Mouse (Mus musculus) limb, embryonic 13.5 days (tissue): ENCODE results near the gene Btg2. TPM values are rescaled to one million over a fixed set of nuclear protein-coding genes. Genes with fewer than 3 reads are reported as not detected.

ENCODE experiments used
- ATAC-seq: fragments of 200-750 bp; cut with Nextera tagmentation; 2 replicates; pipeline ENCODE4 v1.8.0; 2017; ENCODE audit warnings: low read depth, moderate number of reproducible peaks, moderate TSS enrichment; ENCODE audit not compliant: low FRiP score
- H3K27ac ChIP-seq: fragments of 300-500 bp; sonication (generic); 2 replicates; pipeline ENCODE4 v1.5.1; 2015; ENCODE audit warnings: inconsistent platforms, mild to moderate bottlenecking, moderate library complexity
- H3K27me3 ChIP-seq: fragments of 300-500 bp; sonication (generic); 2 replicates; pipeline ENCODE4 v1.6.1; 2015; ENCODE audit warnings: mild to moderate bottlenecking, inconsistent platforms
- H3K36me3 ChIP-seq: fragments of 300-500 bp; sonication (generic); 2 replicates; pipeline ENCODE4 v1.6.1; 2015; ENCODE audit warnings: inconsistent platforms, mild to moderate bottlenecking, moderate library complexity
- H3K4me1 ChIP-seq: fragments of 300-500 bp; sonication (generic); 2 replicates; pipeline ENCODE4 v1.6.1; 2015; ENCODE audit warnings: inconsistent platforms
- H3K4me2 ChIP-seq: fragments of 300-500 bp; sonication (generic); replicated peaks from 2 replicates; pipeline ENCODE4 v1.6.1; 2015; ENCODE audit warnings: inconsistent platforms, mild to moderate bottlenecking, moderate library complexity
- H3K4me3 ChIP-seq: fragments of 300-500 bp; sonication (generic); 2 replicates; pipeline ENCODE4 v1.5.1; 2015; ENCODE audit warnings: moderate library complexity, mild to moderate bottlenecking, inconsistent platforms
- H3K9ac ChIP-seq: fragments of 300-500 bp; sonication (generic); 2 replicates; pipeline ENCODE4 v1.6.1; 2015; ENCODE audit warnings: mild to moderate bottlenecking, inconsistent platforms
- H3K9me3 ChIP-seq: fragments of 300-500 bp; sonication (generic); 2 replicates; pipeline ENCODE4 v1.6.1; 2016; ENCODE audit warnings: inconsistent platforms
- WGBS: fragments of 180-500 bp; shearing (Covaris S2); methylation state at CpG from one replicate; pipeline ENCODE4 v1.1.7; 2015; 5-methylcytosine and 5-hydroxymethylcytosine counted together
- polyA plus RNA-seq: library from polyadenylated mRNA; unstranded; fragments of >200 nt; fragmentation: Nextera tagmentation; extraction: Ambion mirVana; gene quantifications from 2 replicates; pipeline ENCODE4 v1.2.1, GENCODE M21; 2015

The Btg2 gene
- polyA plus RNA-seq, 1 experiment from 2014 or later: 28.2 TPM

GRCm38 (mm10) chr1:134084128-134084527 lies 5.2 kb upstream of the Btg2 start:
- WGBS: 89% methylated on average over 3 of the region's 3 CpGs
- Histone ChIP-seq H3K9ac (no peak overlapping the region), H3K36me3 (no peaks in the 10 kb centered on the region), H3K4me3 (no peak overlapping the region), H3K4me1 (peaks cover 46% of the 10 kb centered on the region), H3K9me3 (no peaks in the 10 kb centered on the region), H3K4me2 (no peak overlapping the region), H3K27ac (no peak overlapping the region), H3K27me3 (no peaks in the 10 kb centered on the region)
- ATAC-seq: no peak

- ATAC-seq: no peak
- 0 out of 2 replicates have a peak overlapping the region, but pooled peaks have one; percentile 4 for H3K9ac ChIP-seq
- H3K36me3 ChIP-seq: no peaks in the 10 kb centered on the region
- H3K4me3 ChIP-seq: no peak overlapping the region
- no peaks in the 10 kb centered on the region for H3K27me3 ChIP-seq
- 76% methylated on average over 8 of the region's 8 CpGs for WGBS
- H3K9me3 ChIP-seq: no peaks in the 10 kb centered on the region
- H3K27ac ChIP-seq: no peak overlapping the region
- H3K4me1 ChIP-seq: peaks cover 46% of the 10 kb centered on the region
- H3K4me2 ChIP-seq: no peak overlapping the region
These were observed 4.8 kb upstream of the Btg2 start for GRCm38 (mm10) chr1:134083676-134084075.

- H3K4me1 ChIP-seq: peaks cover 50% of the 10 kb centered on the region
- H3K9ac ChIP-seq: 0 out of 2 replicates have a peak overlapping the region, but pooled peaks have one; percentile 4
- 52% methylated on average over 11 of the region's 11 CpGs for WGBS
- no peak overlapping the region for H3K4me2 ChIP-seq
- no peaks in the 10 kb centered on the region for H3K27me3 ChIP-seq
- H3K36me3 ChIP-seq: no peaks in the 10 kb centered on the region
- H3K27ac ChIP-seq: no peak overlapping the region
- H3K9me3 ChIP-seq: no peaks in the 10 kb centered on the region
- no peak overlapping the region for H3K4me3 ChIP-seq
- ATAC-seq: no peak
These were observed 4.1 kb upstream of the Btg2 start for GRCm38 (mm10) chr1:134082987-134083516.

GRCm38 (mm10) chr1:134080881-134081450 lies 2.0 kb upstream of the Btg2 start:
- 86% methylated on average over 5 of the region's 5 CpGs for WGBS
- Histone ChIP-seq H3K4me2 (no peak overlapping the region), H3K9me3 (no peaks in the 10 kb centered on the region), H3K27me3 (no peaks in the 10 kb centered on the region), H3K27ac (no peak overlapping the region), H3K4me3 (no peak overlapping the region), H3K9ac (no peak overlapping the region), H3K4me1 (peaks cover 58% of the 10 kb centered on the region), H3K36me3 (peaks cover 10% of the 10 kb centered on the region)
- ATAC-seq: no peak

GRCm38 (mm10) chr1:134080406-134080805 lies 1.5 kb upstream of the Btg2 start:
- Histone ChIP-seq H3K9me3 (no peaks in the 10 kb centered on the region), H3K4me2 (no peak overlapping the region), H3K9ac (no peak overlapping the region), H3K36me3 (peaks cover 13% of the 10 kb centered on the region), H3K27me3 (no peaks in the 10 kb centered on the region), H3K27ac (no peak overlapping the region), H3K4me3 (no peak overlapping the region), H3K4me1 (peaks cover 59% of the 10 kb centered on the region)
- no peak for ATAC-seq
- WGBS: 77% methylated on average over 4 of the region's 4 CpGs

GRCm38 (mm10) chr1:134079477-134080163 lies 700 bp upstream of the Btg2 start:
- Histone ChIP-seq H3K4me2 (peak overlapping the region; percentile 90), H3K9me3 (no peaks in the 10 kb centered on the region), H3K27me3 (no peaks in the 10 kb centered on the region), H3K4me1 (peaks cover 61% of the 10 kb centered on the region), H3K9ac (peak overlapping the region; percentile 65), H3K4me3 (peak overlapping the region; percentile 70), H3K36me3 (peaks cover 19% of the 10 kb centered on the region), H3K27ac (peak overlapping the region; percentile 44)
- 11% methylated on average over 9 of the region's 9 CpGs for WGBS
- ATAC-seq: no peak

- H3K27ac ChIP-seq: no peak overlapping the region; the same call in 1 of the 2 replicates
- H3K4me3 ChIP-seq: peak overlapping the region; percentile 70
- peak overlapping the region; percentile 90 for H3K4me2 ChIP-seq
- H3K27me3 ChIP-seq: no peaks in the 10 kb centered on the region
- no peaks in the 10 kb centered on the region for H3K9me3 ChIP-seq
- H3K36me3 ChIP-seq: peaks cover 20% of the 10 kb centered on the region
- peak overlapping the region; percentile 89 for H3K9ac ChIP-seq
- no peak for ATAC-seq
- H3K4me1 ChIP-seq: peaks cover 63% of the 10 kb centered on the region
- 12% methylated on average over 19 of the region's 19 CpGs for WGBS
These were observed 692 bp downstream of the Btg2 start for GRCm38 (mm10) chr1:134078061-134078795.

- no peak for ATAC-seq
- Histone ChIP-seq H3K9me3 (no peaks in the 10 kb centered on the region), H3K9ac (peak overlapping the region; percentile 89), H3K4me2 (peak overlapping the region; percentile 90), H3K27ac (no peak overlapping the region), H3K4me3 (peak overlapping the region; percentile 70), H3K36me3 (peaks cover 20% of the 10 kb centered on the region), H3K27me3 (no peaks in the 10 kb centered on the region), H3K4me1 (peaks cover 60% of the 10 kb centered on the region)
- WGBS: 50% methylated on average over 14 of the region's 14 CpGs
These were observed 1.4 kb downstream of the Btg2 start for GRCm38 (mm10) chr1:134077389-134078060.

GRCm38 (mm10) chr1:134076789-134077188 lies 2.1 kb downstream of the Btg2 start:
- H3K4me3 ChIP-seq: peak overlapping the region; percentile 70

GRCm38 (mm10) chr1:134075532-134075931 lies 3.4 kb downstream of the Btg2 start:
- ATAC-seq: no peak
- peak overlapping the region; percentile 25; the same call in 1 of the 2 replicates for H3K9ac ChIP-seq
- H3K27me3 ChIP-seq: no peaks in the 10 kb centered on the region
- peaks cover 20% of the 10 kb centered on the region for H3K36me3 ChIP-seq
- H3K4me1 ChIP-seq: peaks cover 72% of the 10 kb centered on the region
- no peaks in the 10 kb centered on the region for H3K9me3 ChIP-seq
- H3K27ac ChIP-seq: no peak overlapping the region
- WGBS: 74% methylated on average over 8 of the region's 8 CpGs
- peak overlapping the region; percentile 90 for H3K4me2 ChIP-seq
- no peak overlapping the region for H3K4me3 ChIP-seq

More at GRCm38 (mm10) chr1:134076789-134077188, 2.1 kb downstream of the Btg2 start:
- Histone ChIP-seq H3K4me2 (peak overlapping the region; percentile 90), H3K9me3 (no peaks in the 10 kb centered on the region), H3K36me3 (peaks cover 20% of the 10 kb centered on the region), H3K27me3 (no peaks in the 10 kb centered on the region), H3K27ac (no peak overlapping the region), H3K9ac (no peak overlapping the region), H3K4me1 (peaks cover 60% of the 10 kb centered on the region)
- 61% methylated on average over 2 of the region's 2 CpGs for WGBS
- ATAC-seq: no peak

GRCm38 (mm10) chr1:134074606-134075005 lies 4.3 kb downstream of the Btg2 start:
- Histone ChIP-seq H3K36me3 (peaks cover 20% of the 10 kb centered on the region), H3K4me2 (no peak overlapping the region), H3K27ac (no peak overlapping the region), H3K4me1 (peaks cover 76% of the 10 kb centered on the region), H3K9ac (no peak overlapping the region), H3K27me3 (no peaks in the 10 kb centered on the region), H3K9me3 (no peaks in the 10 kb centered on the region), H3K4me3 (no peak overlapping the region)
- ATAC-seq: no peak
- 86% methylated on average over 10 of the region's 10 CpGs for WGBS
